Mouse (Mus musculus) NIH3T3 (cell line): ENCODE results near the gene Eps8l1.

Source experiments
- DNase-seq: peaks from one replicate; pipeline ENCODE4 v3.0.0-alpha.2; 2012; ENCODE audit warnings: low read depth

Eps8l1 gene

DNA sequence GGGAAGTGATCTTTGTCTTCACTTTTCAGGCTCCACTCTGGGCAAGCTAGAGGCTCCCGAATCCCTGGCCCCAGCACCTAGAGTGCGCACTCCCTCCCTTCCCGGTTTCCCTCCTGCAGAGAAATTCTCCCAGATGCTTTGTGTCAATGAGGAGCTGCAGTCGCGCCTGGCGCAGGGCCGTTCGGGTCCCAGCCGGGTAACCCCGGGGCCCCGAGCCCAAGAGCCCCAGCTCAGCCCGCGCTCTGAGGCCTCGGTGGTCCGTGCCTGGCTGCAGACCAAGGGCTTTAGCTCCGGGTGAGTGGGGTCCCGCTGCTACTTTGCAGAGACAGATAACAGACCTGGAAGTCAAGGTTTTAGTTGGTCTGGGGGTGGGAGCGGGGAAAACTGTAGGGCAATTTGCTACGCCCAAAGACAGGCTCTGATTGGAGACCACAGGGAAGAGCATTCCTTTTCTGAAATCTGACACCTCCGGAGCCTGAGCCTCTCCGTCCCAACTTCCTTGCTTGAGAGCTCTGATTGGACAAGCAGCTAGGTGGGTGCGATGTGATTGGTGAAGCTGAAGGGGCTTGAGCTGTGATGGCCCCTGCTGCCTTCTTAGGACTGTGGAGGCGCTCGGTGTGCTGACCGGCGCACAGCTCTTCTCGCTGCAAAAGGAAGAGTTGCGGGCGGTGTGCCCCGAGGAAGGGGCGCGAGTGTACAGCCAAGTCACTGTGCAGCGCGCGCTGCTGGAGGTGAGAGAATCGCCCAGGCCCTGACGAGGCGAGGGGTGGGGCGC is 17.7 kb downstream of the Eps8l1 start:
- peak; percentile 91 for DNase-seq

DNA sequence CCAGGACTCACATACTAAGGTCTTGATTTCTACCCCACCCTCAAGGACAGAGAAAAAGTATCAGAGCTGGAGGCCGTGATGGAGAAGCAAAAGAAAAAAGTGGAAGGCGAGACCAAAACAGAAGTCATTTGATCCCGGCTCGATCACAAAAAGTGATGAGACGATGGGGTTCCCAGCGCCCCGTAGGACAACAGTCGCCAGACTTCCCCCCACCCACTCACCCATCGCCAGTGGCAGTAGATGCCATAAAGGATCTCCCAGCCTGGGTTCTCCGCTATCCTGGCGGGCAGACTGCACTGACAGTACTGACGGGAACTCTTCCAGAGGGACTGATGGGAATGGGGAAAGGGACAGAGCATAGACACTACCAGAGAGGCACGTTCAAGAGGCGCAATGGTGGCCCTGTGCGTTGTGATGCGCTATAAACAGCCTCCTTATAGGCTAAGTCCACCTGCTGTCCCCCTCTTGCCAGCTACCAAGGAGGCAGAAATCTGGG is 18.4 kb downstream of the Eps8l1 start:
- no peak for DNase-seq

DNA sequence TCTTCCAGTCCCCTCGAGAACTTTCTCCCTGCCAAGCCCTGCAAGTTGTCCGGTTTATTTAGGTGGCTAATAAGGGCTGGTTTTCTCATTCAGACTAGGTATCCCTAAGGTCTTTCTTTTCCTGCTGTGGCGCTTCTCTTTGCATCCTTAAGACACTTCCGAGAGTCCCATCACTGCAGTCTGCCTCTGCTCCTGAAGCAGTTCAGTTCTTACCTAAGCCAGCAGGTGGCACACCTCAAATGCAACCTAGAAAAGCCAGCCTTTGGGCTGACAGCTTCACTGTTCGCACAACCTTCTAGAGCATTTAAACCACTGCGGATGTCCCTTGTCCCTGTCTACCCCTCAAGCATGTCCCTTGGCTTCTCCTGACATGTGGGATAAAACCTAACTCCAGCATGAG is 19.2 kb downstream of the Eps8l1 start:
- DNase-seq: peak; percentile 76

DNA sequence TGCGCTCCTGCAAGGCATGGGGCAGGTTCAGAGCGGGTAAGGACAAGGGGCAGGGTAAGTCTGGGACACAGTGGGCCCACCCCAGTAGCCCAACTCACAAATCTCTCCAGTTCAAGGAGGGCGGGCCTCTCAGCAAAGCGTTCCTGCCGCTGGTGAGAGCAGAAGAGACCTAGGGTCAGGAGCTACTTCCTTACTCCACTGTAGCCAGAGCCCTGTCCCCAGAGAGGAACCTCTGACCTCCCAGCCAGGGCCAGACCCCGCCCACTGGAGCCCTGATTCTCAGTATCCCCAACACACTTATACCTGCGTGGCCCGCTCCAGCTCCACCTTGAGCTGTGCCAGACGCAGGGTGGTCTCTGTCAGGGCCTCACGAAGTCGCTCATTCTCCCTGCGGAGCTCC is 21.8 kb downstream of the Eps8l1 start:
- DNase-seq: no peak

DNA sequence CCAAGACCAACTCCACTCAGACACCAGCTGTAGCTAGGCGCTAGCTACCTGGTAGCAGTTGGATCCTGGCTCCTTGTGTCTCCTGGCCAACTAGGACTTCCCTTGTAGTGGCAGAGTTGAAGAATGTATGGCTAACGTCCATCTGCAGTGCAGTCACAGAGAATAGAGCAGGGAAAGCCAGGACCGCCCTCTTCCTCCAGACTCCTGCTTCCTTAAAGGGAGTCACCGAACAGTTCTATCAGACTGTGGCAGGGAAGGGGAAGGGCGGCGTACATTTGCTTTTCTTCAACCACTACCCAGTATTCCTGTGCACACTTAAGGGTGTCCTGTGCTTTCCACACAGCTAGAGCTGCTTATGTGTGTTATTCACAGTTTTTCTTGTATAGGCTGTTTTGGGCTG is 30.8 kb downstream of the Eps8l1 start:
- no peak for DNase-seq

DNA sequence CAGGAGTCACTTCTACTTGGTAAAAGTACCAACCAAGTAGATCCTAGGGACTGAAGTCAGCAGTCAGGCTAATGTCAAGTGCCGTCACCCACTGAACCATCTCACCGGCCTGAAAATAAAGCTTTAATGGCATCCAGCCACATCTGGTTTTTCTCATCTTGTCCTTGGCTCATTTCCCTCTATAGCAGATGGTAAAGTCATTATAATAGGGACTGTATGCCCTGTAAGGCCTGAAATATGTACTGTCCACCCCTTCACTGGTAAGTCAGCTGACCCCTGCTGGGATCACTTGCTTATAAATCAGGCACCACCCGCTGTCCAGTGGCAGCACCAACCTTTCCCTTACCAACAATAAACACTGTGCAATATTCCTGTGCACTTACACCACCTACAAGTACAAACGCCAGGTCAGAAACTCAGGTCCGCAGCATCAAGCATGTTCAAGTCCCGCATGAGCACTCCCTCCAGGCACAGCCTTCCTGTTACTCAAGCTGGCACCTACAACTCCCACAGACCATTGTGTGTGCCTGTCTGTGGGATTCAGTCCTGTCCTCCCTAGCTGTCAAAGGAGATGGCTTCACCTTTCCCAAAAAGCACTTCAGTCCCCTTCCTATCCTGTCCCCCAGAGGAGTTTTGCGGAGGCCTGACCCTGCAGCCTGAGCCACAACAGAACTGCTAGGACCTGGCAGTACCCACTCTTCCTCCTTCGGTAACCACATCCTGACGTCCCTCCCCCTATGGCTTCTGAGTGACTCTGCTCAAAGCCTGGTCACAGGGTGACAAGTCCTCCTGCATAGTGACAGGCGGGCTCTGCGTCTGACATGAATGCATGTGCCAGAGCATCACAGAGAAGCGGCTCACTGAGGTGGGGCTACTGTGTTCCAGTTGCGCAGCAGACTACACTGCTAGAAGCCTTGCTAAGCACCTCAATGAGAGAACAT is 32.1 kb downstream of the Eps8l1 start:
- DNase-seq: peak; percentile 19

DNA sequence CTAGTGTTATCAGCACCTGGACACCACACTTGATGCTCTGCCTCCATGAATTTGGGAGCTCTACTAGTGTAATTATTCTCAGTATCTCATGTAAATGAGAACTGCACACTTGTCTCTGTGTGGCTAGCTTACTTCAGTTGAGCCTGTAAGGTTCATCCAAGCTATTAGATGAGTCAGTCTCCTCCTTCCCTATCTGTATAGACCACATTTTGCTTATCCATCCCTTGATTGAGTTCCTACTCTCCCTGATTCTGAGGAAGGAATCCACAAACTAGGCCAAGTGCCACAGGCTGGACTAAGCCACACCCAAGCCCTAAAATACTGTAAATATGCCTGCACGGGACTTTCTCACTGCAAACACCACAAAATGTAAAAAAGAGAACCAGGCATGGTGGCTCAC is 33.5 kb downstream of the Eps8l1 start:
- DNase-seq: no peak

DNA sequence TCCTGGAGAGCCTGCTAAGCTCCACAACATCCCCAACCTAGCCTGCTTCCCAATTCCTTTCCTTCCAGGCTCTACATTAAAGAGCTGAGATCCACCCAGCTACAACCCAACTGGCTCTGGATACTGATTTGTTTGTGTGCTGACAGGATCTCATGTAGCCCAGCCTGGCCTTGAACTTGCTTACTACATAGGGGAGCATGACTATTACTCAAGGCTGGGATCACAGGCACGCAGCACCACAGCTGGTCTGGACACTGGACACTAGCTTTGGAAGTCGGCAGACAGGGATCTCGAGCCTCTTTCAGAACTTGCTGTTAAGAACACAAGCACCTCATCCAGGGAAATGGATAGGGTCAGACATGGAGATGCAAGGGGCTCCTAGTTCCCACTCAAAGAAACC is 36.0 kb downstream of the Eps8l1 start:
- no peak for DNase-seq

DNA sequence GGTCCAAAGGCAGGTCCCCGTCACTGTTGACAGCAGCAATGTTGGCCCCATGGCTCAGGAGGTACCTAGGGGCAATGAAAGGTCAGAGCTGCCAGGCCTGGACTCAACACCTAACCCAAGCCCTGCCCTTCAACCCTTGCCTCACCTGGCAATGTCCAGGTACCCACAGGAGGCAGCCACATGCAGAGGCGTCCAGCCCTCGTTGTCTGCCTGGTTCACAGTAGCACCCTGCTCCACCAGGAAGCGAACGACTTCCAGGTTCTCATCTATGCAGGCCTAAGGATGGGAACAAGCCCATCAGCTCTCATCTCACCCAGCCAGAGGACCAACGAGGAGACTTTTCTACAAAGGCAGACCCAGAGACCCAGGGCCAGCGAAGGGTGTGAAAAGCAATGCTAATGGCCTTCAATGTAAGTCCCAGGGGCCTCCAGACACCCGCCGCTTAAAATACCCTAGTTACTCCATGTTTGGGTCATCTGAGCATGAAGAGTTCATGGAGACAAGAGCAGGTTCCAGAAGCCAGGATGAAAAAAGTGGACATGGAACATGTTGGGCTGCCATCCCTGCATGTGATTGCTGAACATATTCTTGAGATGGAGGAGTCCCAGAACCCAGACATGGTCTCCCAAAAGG is 36.9 kb downstream of the Eps8l1 start:
- no peak for DNase-seq

DNA sequence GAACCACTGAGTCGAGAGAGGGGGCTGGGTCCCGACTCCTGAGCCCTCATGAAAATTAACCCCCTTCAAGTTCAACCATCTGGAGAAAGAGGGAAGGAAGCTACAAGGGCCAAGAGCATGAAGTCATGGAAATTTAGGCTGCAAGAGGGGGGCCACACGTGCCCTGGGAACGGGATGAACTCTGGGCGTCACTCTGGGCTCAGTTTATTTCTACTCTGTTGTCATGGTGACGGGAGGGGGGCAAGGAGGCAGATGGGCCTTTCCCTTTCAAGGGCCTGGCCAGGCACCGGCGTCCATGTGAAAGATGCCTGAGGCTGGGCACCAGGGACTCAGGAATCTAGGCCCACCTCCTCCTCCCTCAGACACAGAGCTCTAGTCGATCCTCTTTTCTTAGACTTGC is 37.8 kb downstream of the Eps8l1 start:
- DNase-seq: peak; percentile 47

DNA sequence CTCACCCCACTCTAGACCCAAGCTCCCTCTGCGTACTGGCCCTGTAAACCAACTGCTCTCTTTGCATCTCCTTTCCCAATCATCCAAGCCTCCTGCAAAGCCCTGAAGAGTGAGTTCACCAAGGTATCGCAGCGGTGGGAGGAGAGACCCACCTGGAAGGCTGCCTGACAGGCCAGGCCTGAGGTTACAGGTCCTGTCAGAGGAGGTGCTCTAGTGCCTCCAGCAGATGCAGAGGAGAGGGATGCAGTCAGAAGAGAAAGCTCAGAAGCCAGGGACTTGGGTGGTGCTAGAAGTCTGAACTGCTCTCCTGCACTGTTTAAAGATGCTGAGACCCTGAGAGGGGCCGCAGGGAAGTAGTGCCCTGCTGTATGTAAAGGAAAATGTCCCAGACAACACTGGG is 38.6 kb downstream of the Eps8l1 start:
- DNase-seq: no peak

DNA sequence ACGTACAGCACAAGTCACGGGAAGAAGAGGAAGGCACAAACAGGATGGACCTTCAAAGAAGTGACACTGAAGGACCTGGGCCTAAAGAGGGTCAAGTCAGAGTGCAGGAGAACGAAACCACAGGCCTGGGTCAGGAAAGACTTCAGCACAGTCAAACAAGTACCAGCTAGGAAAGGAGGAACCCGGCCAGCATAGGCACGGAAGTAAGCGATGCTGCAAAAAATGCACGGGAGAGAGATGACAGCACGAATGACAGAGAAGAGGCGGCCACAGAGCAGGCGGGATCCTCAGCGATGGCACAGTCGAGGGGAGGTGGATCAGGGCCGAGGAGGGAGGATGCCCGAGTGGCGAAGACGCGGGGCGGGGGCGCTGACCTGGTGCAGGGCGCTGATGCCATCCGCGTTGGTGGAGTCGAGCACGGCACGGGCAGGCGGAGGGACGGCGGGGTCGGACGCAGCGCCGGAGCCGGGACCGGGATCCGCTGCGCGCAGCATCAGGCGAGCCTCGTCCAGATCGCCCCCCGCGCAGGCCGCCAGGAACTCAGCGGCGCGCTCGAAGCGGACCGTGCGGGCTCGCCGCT is 40.5 kb downstream of the Eps8l1 start:
- DNase-seq: no peak

DNA sequence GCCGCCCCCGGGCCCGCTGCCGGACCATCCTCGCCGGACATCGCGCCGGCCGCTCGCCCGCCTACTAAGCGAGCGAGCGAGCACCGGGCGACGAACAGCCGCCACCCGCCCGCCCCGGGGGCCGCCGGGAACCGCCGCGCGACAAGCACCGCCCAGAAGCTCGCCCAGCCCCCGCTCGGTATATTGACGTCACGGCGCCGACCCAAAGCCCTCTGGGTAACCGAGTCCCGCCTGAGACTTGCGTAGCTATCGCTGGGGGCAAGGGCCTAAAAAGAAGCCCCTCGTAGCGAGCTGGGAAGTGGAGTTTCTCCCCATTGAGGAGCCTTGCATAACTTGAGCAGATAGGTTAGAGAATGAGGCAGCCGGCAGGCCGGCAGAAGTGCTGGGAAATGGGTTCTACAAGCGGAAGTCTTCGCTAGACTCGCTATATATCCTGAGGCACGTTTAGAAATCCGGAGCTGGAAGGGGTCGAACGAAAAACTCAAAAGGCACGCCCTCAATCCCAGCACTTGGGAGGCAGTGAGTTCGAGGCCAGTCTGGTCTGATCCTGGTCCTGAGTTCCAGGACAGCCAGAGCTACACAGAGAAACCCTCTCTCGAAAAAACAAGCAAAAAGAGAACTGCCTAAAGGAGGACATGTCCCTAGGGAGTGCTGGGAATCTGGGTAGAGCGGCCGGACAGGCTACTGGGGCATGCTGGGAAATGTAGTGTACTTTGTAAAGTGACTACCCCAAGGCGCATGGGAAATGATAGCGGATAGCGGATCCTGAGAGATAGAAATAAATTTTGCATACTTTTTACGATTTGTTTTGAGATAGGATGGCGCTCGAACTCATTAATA is 41.3 kb downstream of the Eps8l1 start, which contains the start of gene Ppp1r12c:
Ppp1r12c (minus strand) TSS at position 123 of the 840 bp plus-strand sequence.
- DNase-seq: peak; percentile 96

DNA sequence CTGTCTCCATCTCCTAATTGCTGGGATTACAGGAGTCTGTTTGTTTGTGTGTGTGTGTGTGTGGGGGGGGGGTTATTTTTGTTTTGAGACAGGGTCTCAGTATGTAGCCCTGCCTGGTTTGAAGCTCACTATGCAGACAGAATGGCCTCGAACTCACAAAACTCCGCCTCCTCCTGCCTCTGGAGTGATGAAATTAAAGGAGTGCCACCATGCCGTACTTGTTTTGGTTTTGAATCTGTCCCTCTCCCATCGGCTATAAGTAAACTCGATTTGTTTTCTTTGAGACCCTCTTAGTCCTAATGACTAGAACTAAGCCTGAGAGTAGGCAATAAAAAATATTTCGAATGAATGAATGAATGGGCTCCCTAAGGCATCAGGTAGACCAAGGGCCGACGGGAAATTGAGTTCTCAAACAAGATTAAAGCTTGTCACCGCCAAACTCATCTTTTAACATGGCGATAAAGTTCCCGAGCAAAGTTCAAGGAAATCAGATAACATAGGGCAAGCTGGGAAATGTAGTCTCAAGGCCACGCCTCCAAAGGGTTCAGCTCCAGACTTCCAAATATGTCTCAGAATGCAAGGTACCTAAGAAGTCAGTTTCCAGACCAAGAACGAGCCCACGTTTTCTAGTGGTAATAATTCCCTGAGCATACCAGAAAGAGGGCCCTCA is 42.1 kb downstream of the Eps8l1 start:
- DNase-seq: peak; percentile 69

DNA sequence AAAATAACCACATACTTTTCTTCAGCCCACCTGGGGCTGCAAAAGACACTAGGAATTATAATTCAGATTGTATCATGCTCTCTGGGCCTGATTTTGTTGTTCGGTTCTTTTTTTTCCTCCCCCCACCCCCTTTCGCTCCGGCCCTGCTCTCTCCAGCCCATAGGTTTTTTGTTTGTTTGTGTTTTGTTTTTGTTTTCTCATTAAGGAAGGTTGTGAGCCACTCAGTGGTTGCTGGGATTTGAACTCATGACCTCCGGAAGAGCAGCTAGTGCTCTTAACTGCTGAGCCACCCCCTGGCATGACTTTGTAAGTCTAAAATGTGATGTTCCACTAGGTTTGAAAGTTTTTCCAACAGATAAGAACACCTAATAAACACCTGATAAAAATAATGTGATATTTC is 42.6 kb downstream of the Eps8l1 start:
- no peak for DNase-seq

DNA sequence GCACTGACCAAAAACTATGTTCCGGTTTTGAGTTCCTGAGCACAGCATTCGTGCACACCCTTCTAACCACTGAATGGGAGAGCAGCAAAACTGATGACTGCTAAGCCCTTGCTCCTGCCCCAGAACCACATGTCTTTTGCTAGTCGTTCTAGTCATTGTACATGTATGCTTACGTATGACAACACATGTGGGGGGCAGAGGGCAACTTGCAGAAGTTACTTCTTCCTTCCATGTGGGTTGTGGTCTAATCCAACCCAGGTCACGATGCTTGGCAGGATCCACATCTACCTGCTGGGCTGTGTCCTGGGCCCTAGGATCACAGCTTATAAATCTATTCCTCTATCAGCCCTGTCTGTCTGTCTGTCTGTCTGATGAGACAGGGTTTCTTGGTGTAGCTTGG is 43.4 kb downstream of the Eps8l1 start:
- DNase-seq: no peak

DNA sequence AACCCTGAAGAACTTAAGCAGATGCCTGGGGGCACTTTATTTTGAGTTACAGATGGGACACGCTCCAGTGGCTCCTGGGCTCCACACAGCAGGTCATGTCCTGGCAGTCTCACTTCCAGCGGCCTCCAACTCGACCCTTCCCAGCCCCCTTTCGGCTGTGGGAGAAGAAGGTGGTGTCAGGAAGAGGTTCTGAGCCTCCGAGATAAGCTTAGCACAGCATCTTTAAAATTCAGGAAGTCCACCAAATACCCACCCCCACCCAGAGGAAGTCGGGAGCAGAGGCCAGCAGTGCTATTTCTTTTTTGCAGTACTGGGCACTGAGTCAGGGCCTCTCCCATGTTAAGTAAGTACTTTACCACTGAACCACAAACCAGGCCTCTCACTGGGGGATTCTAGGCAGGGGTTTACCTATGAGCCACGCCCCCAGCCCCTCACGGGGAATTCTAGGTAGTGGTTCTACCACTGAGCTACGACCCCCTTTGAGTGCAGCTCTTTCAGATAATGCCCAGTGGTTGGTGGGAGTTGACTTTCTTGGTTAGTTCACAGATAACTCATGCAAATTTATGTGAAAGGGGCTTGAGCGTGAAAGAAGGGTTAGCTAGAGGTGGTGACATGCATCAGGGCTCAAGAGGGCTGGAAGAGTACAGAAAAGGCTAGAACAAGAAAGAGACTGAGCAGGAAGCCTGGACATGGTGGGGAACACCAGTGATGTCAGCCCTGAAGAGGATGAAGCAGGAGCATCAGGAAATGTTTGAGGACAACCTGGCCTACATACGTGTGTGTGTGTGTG is 44.4 kb downstream of the Eps8l1 start:
- no peak for DNase-seq

DNA sequence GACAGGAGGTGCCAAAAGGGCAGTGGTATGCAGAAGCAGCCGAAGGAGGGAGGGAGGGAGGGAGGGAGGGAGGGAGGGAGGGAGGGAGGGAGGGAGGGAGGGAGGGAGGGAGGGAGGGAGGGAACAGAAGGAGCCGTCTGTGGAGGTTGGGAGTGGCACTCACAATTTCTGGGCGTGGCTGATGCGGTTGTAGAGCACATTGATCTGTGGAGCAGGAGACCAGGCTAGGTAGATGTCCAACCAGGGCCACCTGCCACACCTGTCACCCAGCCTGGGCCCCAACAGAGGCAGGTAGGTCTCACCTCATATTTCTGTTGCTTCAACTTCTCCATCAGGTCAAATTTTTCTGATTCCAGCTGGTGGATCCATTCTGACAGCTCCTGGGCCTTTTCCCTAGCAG is 46.7 kb downstream of the Eps8l1 start:
- no peak for DNase-seq

DNA sequence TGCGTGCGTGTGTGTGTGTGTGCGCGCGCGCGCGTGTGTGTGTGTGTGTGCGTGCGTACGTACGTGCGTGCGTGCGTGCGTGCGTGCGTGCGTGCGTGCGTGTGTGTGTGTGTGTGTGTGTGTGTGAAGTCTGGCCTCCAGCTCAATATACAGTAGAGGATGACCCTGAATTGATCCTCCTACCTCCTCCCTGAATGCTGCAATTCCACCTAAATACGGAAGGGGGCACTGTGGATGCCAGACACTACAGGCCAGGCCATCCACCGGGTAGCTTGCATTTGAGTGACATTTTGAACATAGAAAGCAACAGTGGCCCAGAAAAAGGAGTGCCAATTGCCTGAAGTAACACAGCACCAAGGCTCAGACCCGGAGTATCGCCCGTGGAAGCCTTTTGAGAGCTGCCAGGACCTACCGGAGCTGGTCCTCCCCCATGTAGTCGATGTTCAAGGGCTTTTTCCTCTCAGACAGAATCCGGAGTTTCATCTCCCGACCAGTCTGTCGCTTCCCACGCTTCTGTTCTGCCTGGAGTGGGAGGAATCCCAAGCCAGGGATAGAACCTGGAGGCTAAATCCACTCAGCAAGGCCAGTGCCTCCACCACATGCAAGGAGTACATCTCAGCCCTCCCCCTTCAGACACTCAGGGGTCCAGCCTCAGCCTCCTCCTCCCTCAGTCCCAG is 47.7 kb downstream of the Eps8l1 start:
- no peak for DNase-seq
